Mouse (Mus musculus) adipose tissue, adult 10 weeks (tissue): Measurements from ENCODE around the gene Igfbpl1. TPM values are rescaled to one million over a fixed set of nuclear protein-coding genes. Genes with fewer than 3 reads are reported as not detected.

Experiments used
- polyA plus RNA-seq: library from polyadenylated mRNA; stranded (reverse); fragments of 350-450 nt; fragmentation: Illumina TruSeq; extraction: RNeasy Lipid Tissue Mini Kit (QIAGEN cat#74804); gene quantifications from one replicate; pipeline ENCODE4 v1.2.3, GENCODE M21; 2014; ENCODE audit warnings: low read depth, low replicate concordance

Igfbpl1 gene
- polyA plus RNA-seq = not detected

GRCm38 (mm10) chr4:45826275-45827040, at the start of gene Igfbpl1:
TSS of gene Igfbpl1 (minus strand) at chr4:45826923.

GRCm38 (mm10) chr4:45848109-45848824, 21.5 kb upstream of the Igfbpl1 start, which contains the start of gene Stra6l:
TSS of gene Stra6l (plus strand) at chr4:45848664.

GRCm38 (mm10) chr4:45798964-45799363, 27.8 kb downstream of the Igfbpl1 start, which contains the start of gene Aldh1b1:
TSS of gene Aldh1b1 (plus strand) at chr4:45799022.

Other genes with a start within 250 kb of the Igfbpl1 start
- 1.2 TPM for gene Aldh1b1, start 27.9 kb downstream of the Igfbpl1 start, polyA plus RNA-seq
- gene Stra6l, start 21.7 kb upstream of the Igfbpl1 start, polyA plus RNA-seq = 0.52 TPM
- 2.1 TPM for gene Ccdc180, start 63.4 kb upstream of the Igfbpl1 start, polyA plus RNA-seq
- gene Tdrd7, start 138.4 kb upstream of the Igfbpl1 start, polyA plus RNA-seq = 35.6 TPM
- 20.3 TPM for gene Tmod1, start 212.0 kb upstream of the Igfbpl1 start, polyA plus RNA-seq